Mouse (Mus musculus): Measurements from ENCODE around the gene Tbx4.

The Tbx4 gene

DNA sequence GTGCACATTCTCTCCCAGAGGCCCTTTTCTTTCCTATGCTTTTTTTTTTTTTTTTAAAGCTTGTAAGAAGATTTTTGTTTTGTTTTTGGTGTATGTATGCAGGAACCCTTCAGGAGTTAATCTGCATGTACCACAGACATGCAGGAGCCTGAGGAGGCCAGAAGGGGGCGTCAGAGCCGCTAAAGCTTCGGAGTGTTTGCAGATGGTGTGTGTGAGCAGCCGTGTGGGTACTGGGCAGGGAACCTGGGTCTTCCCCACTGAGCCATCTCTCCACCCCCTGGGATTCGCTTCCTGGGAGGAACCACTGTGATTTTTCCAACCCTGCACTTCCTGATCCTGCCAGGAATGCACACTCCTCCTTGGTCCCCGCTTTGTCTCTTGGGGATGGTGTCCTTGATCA is 35.5 kb upstream of the Tbx4 start:
- DNase-seq (ENCODE audit: low read depth): no peak

DNA sequence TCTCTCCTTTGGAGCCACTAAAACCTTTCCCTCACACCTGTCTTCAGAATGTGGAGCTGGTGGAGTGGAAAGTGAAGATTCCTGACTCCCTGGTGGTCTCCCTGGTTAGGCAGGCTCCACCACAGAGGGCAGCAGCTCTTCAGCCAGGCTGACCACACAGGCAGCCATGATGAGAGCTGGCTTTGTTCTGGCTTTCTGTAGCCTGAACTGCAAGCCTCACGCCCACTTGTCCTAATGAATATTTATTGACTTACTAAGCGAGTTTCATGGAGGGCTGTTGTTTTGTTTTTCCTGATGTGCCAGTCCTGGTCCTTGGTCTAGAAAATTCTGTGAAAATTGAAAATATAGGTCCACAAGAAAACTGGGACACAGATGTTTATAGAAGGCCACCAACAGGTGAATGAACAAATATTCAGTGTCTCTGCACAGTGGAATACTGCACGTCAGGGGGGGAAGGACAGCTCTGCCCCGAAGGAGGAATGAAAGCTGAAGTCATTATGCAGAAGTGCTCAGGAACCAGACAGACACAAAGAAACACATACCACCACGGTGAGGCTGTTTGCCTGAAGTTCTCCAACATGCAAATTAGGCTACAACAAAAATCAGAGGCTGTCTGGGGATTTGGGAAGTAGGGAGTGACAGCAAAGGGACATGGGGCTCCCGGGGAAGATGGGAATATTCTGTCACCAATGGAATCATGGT is 28.1 kb upstream of the Tbx4 start:
- DNase-seq (ENCODE audit: low read depth): no peak

DNA sequence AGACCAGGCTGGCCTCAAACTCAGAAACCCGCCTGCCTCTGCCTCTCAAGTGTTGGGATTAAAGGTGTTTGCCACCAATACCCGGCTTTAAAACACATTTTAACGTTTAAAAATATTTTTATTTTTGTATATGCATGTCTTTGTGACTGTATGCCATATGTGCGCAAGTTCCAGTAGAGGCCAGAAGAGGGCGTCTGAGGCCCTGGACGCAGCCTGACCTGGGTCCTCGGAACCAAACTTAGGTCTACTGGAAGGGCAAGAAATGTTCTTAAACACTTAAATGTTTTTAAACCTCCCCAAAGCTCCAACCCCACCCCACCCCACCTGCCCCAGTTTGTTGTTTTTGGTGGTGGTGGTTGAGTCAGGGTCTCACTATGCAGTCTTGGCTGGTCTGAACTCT is 21.9 kb upstream of the Tbx4 start:
- DNase-seq (ENCODE audit: low read depth): no peak

DNA sequence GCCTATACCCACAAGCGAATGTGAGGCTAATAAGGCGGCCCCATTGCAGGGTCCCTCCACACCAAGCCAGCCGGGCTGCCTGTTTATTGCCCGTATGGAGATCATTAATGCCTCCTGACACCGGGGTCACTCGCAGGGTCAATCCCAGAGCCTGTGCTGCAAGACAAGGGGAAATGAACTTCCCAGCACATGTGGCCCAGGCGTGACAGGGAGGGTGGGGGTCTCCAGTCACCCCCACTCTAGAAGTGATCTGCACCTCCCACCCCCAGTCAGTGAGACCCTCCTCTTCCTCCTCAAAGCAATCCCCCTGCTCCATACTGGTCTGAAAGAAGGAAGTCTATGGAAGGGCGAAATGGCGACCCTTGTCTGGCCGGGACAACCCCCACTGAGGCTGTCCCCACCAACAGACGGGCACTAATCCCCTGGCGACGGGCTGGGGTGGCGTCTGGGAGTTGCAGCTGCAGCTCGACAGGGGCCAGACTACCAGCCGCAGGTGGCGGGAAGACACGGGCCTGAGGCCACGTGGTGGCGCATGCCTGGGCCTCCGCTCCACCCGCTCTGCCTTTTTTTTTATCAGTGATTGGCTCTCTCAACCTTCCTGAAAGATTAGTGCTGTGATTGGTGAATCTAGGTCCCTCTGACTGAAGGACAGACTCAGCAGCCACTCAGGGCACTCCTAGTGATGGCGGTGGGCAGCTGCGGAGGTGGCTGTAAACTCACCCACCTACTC is 10.0 kb upstream of the Tbx4 start:
- DNase-seq (ENCODE audit: low read depth): no peak

DNA sequence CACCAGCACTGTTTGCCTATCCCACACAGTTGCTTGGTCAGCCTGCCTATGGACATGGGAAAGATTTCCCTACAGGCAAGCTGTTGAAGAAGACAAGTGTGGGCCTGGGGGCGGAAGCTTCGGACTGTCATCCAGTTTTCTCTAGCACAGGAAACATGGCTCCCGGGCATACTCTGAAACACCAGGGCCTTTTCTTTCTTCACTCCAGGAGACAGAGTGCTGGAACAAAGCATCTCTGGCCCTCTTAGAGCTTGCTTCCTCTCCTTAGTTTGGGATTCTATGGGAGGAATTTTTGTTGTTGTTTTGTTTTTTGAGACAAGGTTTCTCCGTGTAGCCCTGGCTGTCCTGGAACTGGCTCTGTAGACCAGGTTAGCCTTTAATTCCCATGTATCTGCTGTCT is 1.7 kb upstream of the Tbx4 start:
- DNase-seq (ENCODE audit: low read depth): no peak

DNA sequence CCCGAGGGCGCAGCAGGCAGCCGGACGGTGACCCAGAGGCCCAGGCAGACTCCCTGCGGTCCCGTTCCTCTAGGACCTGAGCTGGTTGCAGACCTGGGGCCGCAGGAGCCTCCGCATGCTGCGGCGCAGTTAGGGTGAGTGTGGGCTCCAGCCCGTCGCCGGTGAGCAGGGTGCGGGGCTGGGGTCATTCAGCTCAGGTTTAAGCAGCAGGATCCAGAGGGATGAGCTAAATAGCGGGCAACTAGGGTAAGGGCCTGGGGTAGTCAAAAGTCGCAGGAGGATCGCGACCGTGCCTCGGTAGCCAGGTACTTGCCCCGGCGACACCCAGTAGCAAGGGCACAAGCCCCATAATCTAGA is 185 bp downstream of the Tbx4 start:
- no peak for DNase-seq (ENCODE audit: low read depth)

DNA sequence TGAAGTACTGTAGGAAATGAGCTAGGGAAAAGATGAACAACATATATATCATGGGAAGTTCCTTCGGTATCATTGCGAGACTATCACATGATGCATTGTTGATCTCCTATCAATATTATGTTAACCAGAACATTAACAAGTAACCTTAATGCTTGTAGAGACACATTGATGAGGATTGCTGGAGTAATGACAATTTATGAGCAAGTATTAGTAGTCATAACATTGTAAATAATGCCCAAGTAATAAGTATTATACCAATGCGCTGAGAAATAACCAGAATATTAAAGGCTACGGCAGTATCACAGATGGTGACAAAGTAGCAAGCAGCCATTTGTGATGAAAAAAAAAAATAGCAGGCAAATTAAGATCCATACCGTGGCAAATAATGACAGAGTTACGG is 1.1 kb downstream of the Tbx4 start:
- no peak for DNase-seq (ENCODE audit: low read depth)

DNA sequence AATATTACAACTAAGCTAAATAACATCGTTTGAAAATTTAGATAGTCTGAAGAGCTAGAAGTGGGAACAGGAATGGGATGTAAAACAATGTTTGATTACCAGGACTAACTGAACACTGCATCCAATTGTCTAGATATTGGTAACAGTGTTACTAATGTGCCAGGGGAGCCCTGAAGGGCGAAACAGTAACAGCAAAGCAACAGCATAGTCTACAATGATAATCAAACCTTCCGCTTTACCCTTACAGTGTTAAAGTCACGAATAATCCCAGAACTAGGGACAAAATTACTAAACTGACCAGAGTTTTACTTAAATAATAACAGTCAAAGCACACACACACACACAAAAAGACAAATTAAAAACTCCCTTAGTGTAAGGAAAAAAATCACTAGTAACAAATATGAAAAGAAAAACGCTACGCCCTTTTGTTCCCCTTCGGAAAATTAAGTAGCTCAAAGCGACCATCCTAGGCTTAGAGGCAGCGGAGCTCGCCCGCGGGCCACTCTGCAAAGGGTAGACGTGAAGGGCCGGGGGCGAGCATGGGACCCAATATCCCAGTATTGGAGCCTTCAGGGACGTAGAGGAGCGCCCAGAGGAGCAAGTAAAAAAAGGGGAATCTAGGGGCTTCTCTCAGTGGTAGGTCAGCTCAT is 1.7 kb downstream of the Tbx4 start:
- DNase-seq (ENCODE audit: low read depth): no peak

DNA sequence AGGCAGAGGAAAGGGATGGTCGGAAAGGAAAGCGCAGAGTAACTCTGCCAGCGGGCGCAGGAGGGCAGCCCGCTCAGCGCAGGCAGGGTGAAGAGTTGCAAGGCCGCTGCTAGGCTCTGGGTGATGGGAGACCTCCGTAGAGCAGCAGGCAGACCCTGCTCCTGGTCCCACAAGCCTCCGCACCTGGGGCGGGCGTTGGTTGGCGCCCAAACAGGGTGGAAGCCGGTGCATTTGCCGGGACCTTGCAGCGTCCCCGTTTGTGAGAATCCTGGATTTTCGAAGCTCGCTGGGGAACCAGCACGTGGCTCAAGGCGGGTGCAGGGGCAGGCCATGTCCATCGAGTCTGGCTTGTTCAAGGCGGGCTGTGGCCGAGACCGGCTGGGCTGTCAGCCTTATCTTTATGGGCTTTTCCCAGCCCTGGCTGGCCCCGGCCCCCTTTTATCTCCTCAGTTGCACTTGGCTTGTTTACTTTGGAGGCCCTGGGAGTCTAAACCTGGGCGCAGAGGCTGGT is 2.3 kb downstream of the Tbx4 start:
- DNase-seq (ENCODE audit: low read depth): no peak

DNA sequence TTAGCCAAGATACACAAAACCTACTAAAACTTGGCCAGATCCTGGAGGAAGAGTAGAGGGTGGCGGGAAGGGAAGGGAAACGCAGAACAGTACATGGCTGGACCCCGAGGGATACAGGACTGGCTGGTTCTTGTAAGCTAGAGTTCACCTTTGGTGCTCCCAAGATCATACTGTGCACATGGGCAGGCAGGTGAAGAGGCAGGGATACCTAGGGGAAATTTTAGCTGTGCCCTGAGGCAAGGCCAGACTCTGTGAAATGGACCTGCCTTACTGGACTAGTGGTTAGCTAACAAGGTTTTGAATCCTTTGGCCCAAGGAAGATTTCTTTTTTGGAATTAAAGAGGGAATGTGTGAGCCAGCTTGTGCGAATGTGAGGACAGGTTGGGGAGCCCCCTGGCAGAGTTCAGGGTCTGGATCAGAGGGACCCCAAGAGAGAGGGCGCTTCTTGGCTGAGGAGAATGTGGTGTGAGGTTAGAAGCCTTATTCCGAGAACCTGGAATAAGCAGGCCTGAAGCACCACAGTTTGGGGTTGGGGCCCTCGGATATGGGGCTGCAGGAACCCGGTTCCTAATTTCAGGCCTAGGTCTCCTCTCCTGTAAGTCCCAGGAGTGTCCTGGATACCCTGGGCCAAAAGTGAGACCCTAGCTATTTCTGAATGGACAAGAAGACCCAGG is 3.0 kb downstream of the Tbx4 start:
- DNase-seq (ENCODE audit: low read depth): no peak

DNA sequence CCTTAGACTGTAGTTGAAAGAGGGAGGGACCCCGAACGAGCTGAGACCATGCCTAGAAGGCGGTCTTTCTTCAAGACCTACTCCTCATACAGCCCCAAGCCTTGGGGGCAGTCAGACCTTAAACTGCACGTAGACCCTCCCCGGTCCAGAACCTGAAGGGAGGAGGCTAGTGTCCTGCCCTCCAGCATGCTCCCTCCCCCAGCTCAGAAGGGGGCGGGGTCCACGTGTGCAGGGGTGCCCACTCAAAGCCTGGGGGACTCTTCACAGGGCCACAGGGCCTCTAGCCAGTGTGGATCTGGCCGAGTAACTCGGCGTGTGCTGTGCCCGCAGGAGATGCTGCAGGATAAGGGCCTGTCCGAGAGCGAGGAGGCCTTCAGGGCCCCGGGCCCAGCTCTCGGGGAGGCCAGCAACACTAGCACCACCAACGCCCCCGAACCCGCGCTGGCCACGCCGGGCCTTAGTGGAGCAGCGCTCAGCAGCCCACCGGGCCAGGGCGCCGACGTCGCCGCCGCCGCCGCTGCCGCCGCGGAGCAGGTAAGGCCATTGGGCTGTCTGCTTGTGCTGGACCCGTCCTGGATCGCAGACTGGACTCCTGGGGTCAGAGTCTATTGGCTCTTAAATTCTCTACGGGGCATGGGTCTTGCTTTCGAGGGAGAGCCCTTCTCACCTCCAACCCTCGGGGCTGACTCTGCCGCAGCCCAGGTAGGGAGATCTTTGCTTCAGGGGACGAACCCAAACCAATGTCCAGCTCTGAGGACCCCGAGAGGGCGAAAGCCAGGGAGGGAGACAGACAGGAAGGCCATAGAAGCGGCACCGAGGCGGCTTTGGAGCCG is 3.7 kb downstream of the Tbx4 start:
- DNase-seq (ENCODE audit: low read depth): no peak

DNA sequence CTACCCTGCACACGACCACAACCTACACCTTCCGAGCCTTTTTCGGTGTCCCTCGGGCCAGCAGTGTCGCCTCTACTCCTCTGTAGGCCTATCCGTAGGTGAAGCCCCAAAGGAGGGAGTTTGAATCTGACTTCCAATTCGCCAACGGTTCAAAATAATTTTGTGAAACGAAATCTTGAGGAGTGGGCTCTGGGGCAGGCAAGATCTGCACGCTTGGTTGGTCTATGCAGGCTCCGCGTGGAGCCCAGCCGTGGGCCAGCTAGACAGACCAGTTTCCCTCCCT is 4.3 kb downstream of the Tbx4 start:
- no peak for DNase-seq (ENCODE audit: low read depth)

DNA sequence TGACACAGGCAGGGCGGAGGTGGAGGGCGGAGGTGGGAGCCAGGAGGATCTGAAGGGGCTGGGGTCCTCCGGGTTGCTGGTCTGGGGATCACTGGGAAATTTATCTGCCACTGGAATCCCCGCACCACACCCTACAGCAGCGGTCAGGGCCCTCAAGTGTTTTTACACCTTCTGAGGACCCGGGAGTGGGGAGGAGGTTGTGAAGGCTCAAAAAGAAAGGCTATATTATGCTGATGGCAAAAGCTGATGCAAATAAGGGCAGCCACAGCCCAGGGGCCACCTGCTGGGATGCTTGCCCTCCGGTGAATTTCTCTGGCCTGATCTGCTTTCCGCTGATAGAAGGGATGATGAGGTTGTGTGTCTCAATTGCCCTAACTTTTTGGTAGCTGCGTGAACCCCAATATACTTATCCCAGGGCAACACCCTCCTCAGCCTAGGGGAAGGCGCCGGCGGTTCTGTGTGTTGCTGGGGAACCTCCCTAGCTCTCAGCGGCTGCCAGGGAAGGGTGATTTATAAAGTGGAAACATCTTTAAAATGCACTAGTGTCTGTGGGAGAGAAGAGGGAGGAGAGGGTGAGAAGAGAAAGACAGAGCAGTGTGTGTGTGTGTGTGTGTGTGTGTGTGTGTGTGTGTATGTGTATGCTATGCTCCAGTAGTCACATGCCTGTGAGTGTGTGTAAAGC is 4.9 kb downstream of the Tbx4 start:
- DNase-seq (ENCODE audit: low read depth): no peak

DNA sequence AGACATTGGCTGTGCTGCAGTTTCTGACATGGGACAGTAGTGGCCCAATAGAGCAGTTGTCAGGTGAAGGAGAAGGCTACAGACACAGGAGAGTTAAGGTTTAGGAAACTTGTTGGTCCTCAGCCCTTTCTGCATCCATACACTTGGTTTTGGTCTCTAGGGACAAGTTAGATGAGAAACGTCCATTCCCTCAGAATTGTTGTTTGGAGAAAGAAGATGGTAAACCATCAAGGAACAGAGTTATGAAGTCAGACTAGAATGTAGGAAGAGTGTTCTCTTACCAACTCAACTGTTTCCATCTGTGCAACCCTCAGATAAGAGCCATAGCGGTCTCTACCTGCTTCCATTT is 5.4 kb downstream of the Tbx4 start:
- DNase-seq (ENCODE audit: low read depth): no peak

DNA sequence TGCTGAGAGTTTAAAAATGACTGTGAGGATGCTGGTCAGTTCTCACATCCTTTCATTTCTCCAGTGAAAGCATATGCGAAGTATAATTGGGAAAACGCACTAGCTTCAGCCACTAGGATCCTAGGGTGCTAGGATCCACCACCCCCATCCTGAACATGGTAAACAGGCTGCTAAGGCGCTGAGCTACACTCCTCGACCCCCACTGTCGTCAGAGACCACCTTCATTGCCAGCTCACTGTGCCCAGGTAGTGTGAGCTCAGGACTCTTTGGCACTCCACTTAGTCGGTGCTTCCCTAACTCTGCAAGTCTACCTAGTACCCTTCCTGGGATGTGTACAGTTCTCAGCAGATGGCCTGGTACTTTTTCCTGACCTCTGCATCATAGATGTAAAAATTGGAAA is 6.5 kb downstream of the Tbx4 start:
- DNase-seq (ENCODE audit: low read depth): no peak

DNA sequence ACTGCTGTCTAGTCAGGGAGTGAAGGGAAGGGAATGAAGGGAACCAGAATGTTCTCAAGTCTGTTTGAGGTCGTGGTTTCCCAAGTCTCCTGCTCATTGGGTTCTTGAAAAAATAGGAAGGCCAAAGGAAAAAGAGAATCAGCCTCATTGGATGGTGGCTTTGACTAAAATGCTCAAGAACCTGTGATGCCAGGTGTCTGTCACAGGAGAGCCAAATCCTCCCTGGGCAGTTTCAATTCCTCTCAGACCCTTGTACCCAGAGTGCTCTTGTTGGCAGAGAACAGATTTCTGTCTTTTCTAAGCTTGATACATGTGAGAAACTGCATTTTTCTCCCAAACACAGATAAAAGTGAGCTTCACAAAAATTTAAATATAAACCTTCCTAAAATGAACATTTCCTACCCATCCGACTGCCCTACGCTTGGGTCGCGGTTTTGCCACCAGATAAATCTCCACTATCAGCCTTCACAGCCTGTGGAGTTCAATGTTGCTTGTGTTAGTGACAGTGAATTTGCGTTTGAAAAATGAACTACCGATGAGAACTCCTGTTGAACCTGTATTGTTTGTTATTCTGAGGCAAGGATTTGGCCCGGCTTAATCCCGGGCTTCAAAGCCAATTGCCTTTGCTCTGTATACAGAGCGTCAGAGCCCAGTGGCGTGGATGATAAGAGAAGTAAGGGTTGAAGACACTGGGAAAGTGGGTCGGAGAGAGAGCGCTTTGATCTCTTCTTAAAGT is 7.3 kb downstream of the Tbx4 start:
- no peak for DNase-seq (ENCODE audit: low read depth)

DNA sequence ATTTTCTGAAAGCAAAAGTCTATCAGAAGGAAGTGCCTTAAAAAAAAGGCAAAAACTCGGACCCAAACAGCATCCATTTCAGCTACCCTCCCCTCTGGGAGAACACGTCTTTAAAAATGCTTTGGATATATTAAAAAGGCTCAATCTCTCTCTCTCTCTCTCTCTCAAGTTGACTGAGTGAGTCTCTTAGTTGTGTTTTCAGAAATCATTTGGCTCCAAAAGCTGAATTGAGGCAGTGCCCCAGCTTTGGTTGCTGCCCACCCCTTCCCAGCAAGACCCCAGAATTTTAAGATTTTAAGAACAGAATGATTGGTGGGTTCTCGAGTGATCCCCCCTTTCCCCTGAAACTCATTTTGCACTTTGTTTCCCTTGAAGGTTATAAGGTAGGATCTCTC is 7.9 kb downstream of the Tbx4 start:
- no peak for DNase-seq (ENCODE audit: low read depth)

DNA sequence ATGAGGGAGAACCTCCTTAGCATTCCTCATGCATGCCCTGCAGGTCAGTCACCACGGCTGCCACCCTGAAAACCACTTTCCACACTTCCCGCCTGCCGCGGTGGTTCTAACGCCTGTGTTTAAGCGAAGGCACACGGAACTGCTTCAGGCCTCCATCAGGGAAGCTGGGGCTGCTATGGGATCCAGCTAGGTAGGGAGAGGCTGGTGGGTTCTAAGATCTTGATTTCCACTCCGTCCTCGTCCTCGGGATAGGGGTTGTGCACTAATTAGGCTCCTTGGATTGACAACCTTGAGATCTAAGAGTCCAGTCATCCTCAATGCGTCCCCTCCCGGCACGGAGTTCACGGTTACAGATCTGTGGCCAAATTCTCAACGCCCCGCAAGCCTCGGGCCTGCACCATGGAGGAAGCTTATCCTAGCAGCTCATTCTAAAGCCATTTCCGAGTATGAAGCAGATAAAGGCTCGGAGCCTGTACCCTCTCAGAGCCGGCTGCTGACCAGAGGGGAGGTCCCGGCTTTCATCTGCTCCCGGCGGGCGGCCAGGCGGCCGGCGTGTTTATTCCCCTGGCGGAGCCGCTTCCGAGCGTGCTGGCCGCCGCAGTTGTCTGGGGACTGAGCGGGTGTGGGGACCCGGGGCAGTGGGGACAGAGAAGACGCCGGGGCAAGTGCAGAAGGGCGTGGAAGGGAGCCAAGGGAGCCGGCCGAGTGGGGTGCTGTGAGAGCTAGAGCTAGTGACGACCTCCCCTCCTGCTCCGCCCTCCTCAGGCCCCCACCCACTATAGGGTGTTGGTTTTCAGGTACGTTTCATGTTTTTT is 8.7 kb downstream of the Tbx4 start:
- DNase-seq (ENCODE audit: low read depth): no peak

DNA sequence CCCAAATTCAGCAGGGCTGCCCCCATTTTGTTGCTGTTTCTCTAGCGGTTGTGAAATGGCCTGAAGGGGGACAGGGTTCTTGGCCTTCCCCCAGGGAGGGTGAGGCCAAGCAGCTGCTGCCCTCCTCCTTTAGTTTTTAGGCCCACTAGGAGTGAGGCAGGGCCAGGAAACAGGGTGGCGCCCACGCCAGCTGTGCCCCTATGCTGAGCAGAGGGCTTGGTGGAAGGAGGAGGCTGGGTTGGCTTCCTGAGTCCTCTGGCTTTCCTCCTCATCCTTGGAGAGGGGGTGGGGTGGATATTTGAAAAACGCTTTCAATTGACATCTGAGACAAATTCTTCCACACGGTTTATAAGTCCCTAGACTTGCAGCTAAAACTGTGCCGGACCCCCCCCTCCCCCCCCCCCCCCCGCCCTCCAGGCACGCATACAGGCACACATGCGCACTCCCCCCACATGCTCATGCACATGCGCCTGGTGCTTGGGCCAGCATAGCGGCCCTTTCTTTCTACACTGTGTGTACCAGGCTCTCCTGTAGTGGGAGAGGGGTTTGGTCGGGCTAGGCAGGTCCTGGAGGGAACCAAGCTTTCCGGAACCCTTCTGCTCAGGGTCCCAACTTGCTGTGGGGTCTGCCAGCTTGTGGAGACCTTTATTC is 10.2 kb downstream of the Tbx4 start:
- DNase-seq (ENCODE audit: low read depth): no peak

DNA sequence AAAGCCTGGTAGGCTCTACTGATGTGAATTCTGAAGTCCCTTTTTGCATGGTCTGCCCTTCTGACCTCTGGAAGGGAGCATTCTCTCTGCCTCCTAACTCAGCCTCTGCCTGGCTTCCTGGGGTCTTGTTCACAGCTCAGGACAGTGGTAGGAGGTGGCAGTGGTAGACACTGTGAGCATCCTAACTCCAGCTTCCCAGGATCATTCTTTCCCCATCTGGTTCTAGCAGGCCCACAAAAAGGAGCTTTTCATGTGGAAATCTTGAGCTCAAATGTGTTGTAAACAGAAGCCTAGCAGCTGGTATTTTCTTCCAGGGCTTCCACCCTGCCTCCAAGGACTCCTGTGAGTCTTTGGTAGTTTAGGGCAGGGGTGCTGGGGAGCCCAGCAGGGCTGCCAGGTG is 14.1 kb downstream of the Tbx4 start:
- no peak for DNase-seq (ENCODE audit: low read depth)
